Mouse (Mus musculus) MEL (cell line): Measurements from ENCODE around the gene Nr5a2. TPM values are rescaled to one million over a fixed set of nuclear protein-coding genes. Genes with fewer than 3 reads are reported as not detected.

Experiments used
- DNase-seq: peaks from one replicate; pipeline ENCODE4 v3.0.0; 2011; ENCODE audit warnings: low read depth, low spot score
- H3K27ac ChIP-seq: 2 replicates; pipeline ENCODE4 v1.5.1; 2012; ENCODE audit warnings: low read depth, mild to moderate bottlenecking, control low read depth, low read length, moderate library complexity; ENCODE audit not compliant: control insufficient read depth
- H3K27me3 ChIP-seq, 2 experiments: fragments of 150-350 bp in 1 of 2; sonication (generic) in 1 of 2; 2 replicates each; pipeline ENCODE4 v1.6.1; 2012; ENCODE audit warnings: low read length in 2 of 2, mild to moderate bottlenecking in 2 of 2, improper control_type of control experiment in 1 of 2, moderate library complexity in 1 of 2; ENCODE audit not compliant: insufficient read depth in 2 of 2, control insufficient read depth in 1 of 2
- H3K36me3 ChIP-seq, 2 experiments: 2 replicates each; pipeline ENCODE4 v1.6.1; 2012 to 2014; ENCODE audit warnings: low read length in 2 of 2, improper control_type of control experiment in 1 of 2, inconsistent platforms in 1 of 2, mild to moderate bottlenecking in 1 of 2; ENCODE audit not compliant: insufficient read depth in 2 of 2, control insufficient read depth in 1 of 2
- H3K4me1 ChIP-seq, 2 experiments: fragments of 150-350 bp in 1 of 2; sonication (generic) in 1 of 2; 2 replicates each; pipeline ENCODE4 v1.6.1; 2012; ENCODE audit warnings: low read length in 2 of 2, improper control_type of control experiment in 1 of 2, mild to moderate bottlenecking in 1 of 2; ENCODE audit not compliant: insufficient read depth in 2 of 2, control insufficient read depth in 1 of 2
- H3K4me3 ChIP-seq, 2 experiments: fragments of 150-350 bp in 1 of 2; sonication (generic) in 1 of 2; 2 replicates each; pipeline ENCODE4 v1.5.1; 2012; ENCODE audit warnings: low read depth in 2 of 2, low read length in 2 of 2, mild to moderate bottlenecking in 2 of 2, moderate library complexity in 2 of 2, control low read depth in 1 of 2, improper control_type of control experiment in 1 of 2; ENCODE audit not compliant: control insufficient read depth in 1 of 2, insufficient read depth in 1 of 2
- H3K79me2 ChIP-seq: 2 replicates; pipeline ENCODE4 v1.6.1; 2012; ENCODE audit warnings: mild to moderate bottlenecking, low read length, moderate library complexity; ENCODE audit not compliant: control insufficient read depth, poor library complexity, insufficient read depth
- H3K9ac ChIP-seq: 2 replicates; pipeline ENCODE4 v1.6.1; 2012; ENCODE audit warnings: low read depth, mild to moderate bottlenecking, control low read depth, low read length, moderate library complexity; ENCODE audit not compliant: control insufficient read depth, poor library complexity, severe bottlenecking
- H3K9me3 ChIP-seq: fragments of 150-350 bp; sonication (generic); replicated peaks from 2 replicates; pipeline ENCODE4 v1.6.1; 2012; ENCODE audit warnings: mild to moderate bottlenecking, low read length, improper control_type of control experiment, moderate library complexity; ENCODE audit not compliant: insufficient read depth
- BHLHE40 ChIP-seq: IDR thresholded peaks from 2 replicates; pipeline ENCODE4 v1.6.1; 2012; ENCODE audit warnings: low read depth, mild to moderate bottlenecking, inconsistent platforms, low read length, improper control_type of control experiment, borderline replicate concordance
- CHD2 ChIP-seq: IDR thresholded peaks from 2 replicates; pipeline ENCODE4 v1.6.1; 2011; ENCODE audit warnings: low read length, improper control_type of control experiment
- ETS1 ChIP-seq: IDR thresholded peaks from 2 replicates; pipeline ENCODE4 v1.6.1; 2012; ENCODE audit warnings: low read depth, mild to moderate bottlenecking, inconsistent platforms, low read length, improper control_type of control experiment, moderate library complexity
- GABPA ChIP-seq: IDR thresholded peaks from 2 replicates; pipeline ENCODE4 v1.6.1; 2012; ENCODE audit warnings: low read depth, mild to moderate bottlenecking, inconsistent platforms, low read length, improper control_type of control experiment, moderate library complexity
- MAZ ChIP-seq: IDR thresholded peaks from 2 replicates; pipeline ENCODE4 v1.6.1; 2012; ENCODE audit warnings: low read depth, mild to moderate bottlenecking, inconsistent platforms, low read length, improper control_type of control experiment
- MYB ChIP-seq: IDR thresholded peaks from 2 replicates; pipeline ENCODE4 v1.6.1; 2011; ENCODE audit warnings: mild to moderate bottlenecking, low read depth, low read length, improper control_type of control experiment
- MYC ChIP-seq: IDR thresholded peaks from 2 replicates; pipeline ENCODE4 v1.6.1; 2011; ENCODE audit warnings: low read depth, mild to moderate bottlenecking, low read length, improper control_type of control experiment, moderate library complexity
- POLR2AphosphoS2 ChIP-seq: IDR thresholded peaks from 2 replicates; pipeline ENCODE4 v1.6.1; 2011; ENCODE audit warnings: low read length, improper control_type of control experiment
- POLR2AphosphoS5 ChIP-seq: IDR thresholded peaks from 2 replicates; pipeline ENCODE4 v1.6.1; 2012; ENCODE audit warnings: low read depth, borderline replicate concordance, mild to moderate bottlenecking, inconsistent platforms, low read length, moderate library complexity, mixed read lengths
- RCOR1 ChIP-seq: IDR thresholded peaks from 2 replicates; pipeline ENCODE4 v1.6.1; 2012; ENCODE audit warnings: low read depth, mild to moderate bottlenecking, inconsistent platforms, low read length, improper control_type of control experiment
- SIN3A ChIP-seq: IDR thresholded peaks from 2 replicates; pipeline ENCODE4 v1.6.1; 2012; ENCODE audit warnings: low read length, improper control_type of control experiment, inconsistent platforms
- TBP ChIP-seq: IDR thresholded peaks from 2 replicates; pipeline ENCODE4 v1.8.0; 2011; ENCODE audit warnings: low read depth, low read length, improper control_type of control experiment
- USF1 ChIP-seq: IDR thresholded peaks from 2 replicates; pipeline ENCODE4 v1.6.1; 2014; ENCODE audit warnings: low read depth, mild to moderate bottlenecking, inconsistent platforms, low read length, improper control_type of control experiment, moderate library complexity
- USF2 ChIP-seq, 2 experiments: IDR thresholded peaks; 2 replicates each; pipeline ENCODE4 v1.6.1; 2011 to 2012; ENCODE audit warnings: improper control_type of control experiment in 2 of 2, low read length in 2 of 2, borderline replicate concordance in 1 of 2, inconsistent platforms in 1 of 2, low read depth in 1 of 2, mild to moderate bottlenecking in 1 of 2; ENCODE audit not compliant: insufficient read depth in 1 of 2
- ZC3H11A ChIP-seq: IDR thresholded peaks from 2 replicates; pipeline ENCODE4 v1.6.1; 2012; ENCODE audit warnings: low read depth, mild to moderate bottlenecking, inconsistent platforms, low read length, improper control_type of control experiment
- ZKSCAN1 ChIP-seq: IDR thresholded peaks from 2 replicates; pipeline ENCODE4 v1.6.1; 2012; ENCODE audit warnings: low read depth, mild to moderate bottlenecking, inconsistent platforms, low read length, improper control_type of control experiment, moderate library complexity
- polyA plus RNA-seq, 2 experiments: library from polyadenylated mRNA; stranded (reverse) in 1 of 2; unstranded in 1 of 2; fragments of >175 nt in 1 of 2; fragments of >200 nt in 1 of 2; gene quantifications; 2 replicates each; pipeline versions ENCODE4 v1.2.1 to v1.2.4; 2012; ENCODE audit warnings: low replicate concordance in 2 of 2, low read depth in 1 of 2; ENCODE audit not compliant: insufficient read length in 2 of 2, insufficient read depth in 1 of 2, missing spikeins in 1 of 2
- total RNA-seq: library from RNA; depleted of rRNA; stranded (reverse); fragments of 300-350 nt; gene quantifications from 2 replicates; pipeline ENCODE4 v1.2.3, GENCODE M21; 2012

The Nr5a2 gene
- total and polyA plus RNA-seq, 3 experiments = 0.03 to 0.39 TPM; not detected in 1

GRCm38 (mm10) chr1:136829931-136830330 lies 130.3 kb downstream of the Nr5a2 start:
- no peaks in the 10 kb centered on the region for H3K9me3 ChIP-seq
- no peak overlapping the region for H3K9ac ChIP-seq
- TF ChIP-seq ZKSCAN1 (no peak), GABPA (no peak), CHD2 (no peak), POLR2AphosphoS5 (no peak), ZC3H11A (no peak), ETS1 (no peak), MYC (no peak), MAZ (no peak), RCOR1 (no peak), USF1 (no peak), USF2 (IDR thresholded peaks at IDR 0.05; ENCODE audit: borderline replicate concordance in 1 of 2, insufficient read depth in 1 of 2, low read depth in 1 of 2, low read length in 2 of 2) (no peak), BHLHE40 (no peak), SIN3A (no peak)
- H3K36me3 ChIP-seq = no peaks in the 10 kb centered on the region
- no peak overlapping the region for H3K27ac ChIP-seq
- no peak for DNase-seq
- H3K27me3 ChIP-seq = no peaks in the 10 kb centered on the region
- no peak overlapping the region for H3K4me3 ChIP-seq
- H3K79me2 ChIP-seq = no peaks in the 10 kb centered on the region
- H3K4me1 ChIP-seq = no peaks in the 10 kb centered on the region

GRCm38 (mm10) chr1:136823897-136824296 lies 136.4 kb downstream of the Nr5a2 start:
- Histone ChIP-seq H3K9me3 (no peaks in the 10 kb centered on the region), H3K9ac (no peak overlapping the region), H3K79me2 (no peaks in the 10 kb centered on the region), H3K4me1 (no peaks in the 10 kb centered on the region), H3K4me3 (no peak overlapping the region), H3K36me3 (no peaks in the 10 kb centered on the region), H3K27ac (no peak overlapping the region), H3K27me3 (no peaks in the 10 kb centered on the region; a peak in 1 of 4 replicates)
- DNase-seq = no peak
- TF ChIP-seq POLR2AphosphoS2 (no peak), MYB (no peak), GABPA (no peak), ZKSCAN1 (no peak), BHLHE40 (no peak), TBP (no peak), USF2 (IDR thresholded peaks at IDR 0.05; ENCODE audit: borderline replicate concordance in 1 of 2, insufficient read depth in 1 of 2, low read depth in 1 of 2, low read length in 2 of 2) (no peak), ETS1 (no peak)
